Mouse (Mus musculus) embryonic facial prominence, embryonic 15.5 days (tissue): ENCODE measurements around the gene Rtp4. TPM values are rescaled to one million over a fixed set of nuclear protein-coding genes. Genes with fewer than 3 reads are reported as not detected.

ENCODE experiments used
- ATAC-seq: fragments of 200-750 bp; cut with Nextera tagmentation; 2 replicates; pipeline ENCODE4 v1.8.0; 2017; ENCODE audit warnings: low read depth, moderate TSS enrichment; ENCODE audit not compliant: insufficient number of reproducible peaks, low FRiP score, low TSS enrichment
- H3K27ac ChIP-seq: fragments of 300-500 bp; sonication (generic); replicated peaks from 2 replicates; pipeline ENCODE4 v1.5.1; 2015; ENCODE audit warnings: mild to moderate bottlenecking, inconsistent platforms
- H3K27me3 ChIP-seq: fragments of 300-500 bp; sonication (generic); 2 replicates; pipeline ENCODE4 v1.6.1; 2015; ENCODE audit warnings: inconsistent platforms
- H3K36me3 ChIP-seq: fragments of 300-500 bp; sonication (generic); 2 replicates; pipeline ENCODE4 v1.6.1; 2015; ENCODE audit warnings: mild to moderate bottlenecking, inconsistent platforms
- H3K4me1 ChIP-seq: fragments of 300-500 bp; sonication (generic); 2 replicates; pipeline ENCODE4 v1.6.1; 2015; ENCODE audit warnings: inconsistent platforms
- H3K4me2 ChIP-seq: fragments of 300-500 bp; sonication (generic); replicated peaks from 2 replicates; pipeline ENCODE4 v1.6.1; 2015; ENCODE audit warnings: mild to moderate bottlenecking, inconsistent platforms
- H3K4me3 ChIP-seq: fragments of 300-500 bp; sonication (generic); replicated peaks from 2 replicates; pipeline ENCODE4 v1.5.1; 2015; ENCODE audit warnings: mild to moderate bottlenecking, inconsistent platforms
- H3K9ac ChIP-seq: fragments of 300-500 bp; sonication (generic); 2 replicates; pipeline ENCODE4 v1.6.1; 2015; ENCODE audit warnings: inconsistent platforms
- H3K9me3 ChIP-seq: fragments of 300-500 bp; sonication (generic); replicated peaks from 2 replicates; pipeline ENCODE4 v1.6.1; 2016; ENCODE audit warnings: inconsistent platforms
- WGBS: fragments of 180-500 bp; shearing (Covaris S2); methylation state at CpG from one replicate; pipeline ENCODE4 v1.1.7; 2015; 5-methylcytosine and 5-hydroxymethylcytosine counted together
- polyA plus RNA-seq: library from polyadenylated mRNA; unstranded; fragments of >200 nt; fragmentation: Nextera tagmentation; extraction: Ambion mirVana; gene quantifications from 2 replicates; pipeline ENCODE4 v1.2.1, GENCODE M21; 2015

Gene Rtp4
- polyA plus RNA-seq, 1 experiment from 2014 or later = 9.8 TPM

DNA sequence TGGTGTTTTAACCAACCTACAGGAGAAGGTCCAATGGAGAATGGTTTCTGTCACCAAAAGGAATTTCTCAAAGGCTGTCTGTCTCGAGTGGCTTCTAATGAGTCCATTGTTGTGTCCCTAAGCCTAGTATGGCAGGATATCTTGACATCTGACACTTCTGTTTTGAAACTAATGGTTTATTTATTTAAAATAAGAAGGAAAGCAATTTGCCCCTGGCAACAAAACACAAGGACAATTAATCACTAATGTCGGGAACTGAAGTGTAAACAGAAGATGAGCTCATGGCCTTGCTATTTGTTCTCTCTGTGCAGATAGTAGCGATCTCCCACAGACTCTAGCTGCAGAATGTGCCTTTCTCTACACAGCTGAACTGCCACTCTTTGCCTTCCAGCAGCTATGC, 22.7 kb upstream of the Rtp4 start:
- H3K27ac ChIP-seq = no peak overlapping the region
- H3K9me3 ChIP-seq = no peaks in the 10 kb centered on the region
- no peaks in the 10 kb centered on the region for H3K4me1 ChIP-seq
- no peak overlapping the region for H3K4me3 ChIP-seq
- WGBS = 16% methylated on average over 3 of the region's 3 CpGs
- no peak for ATAC-seq
- H3K4me2 ChIP-seq = no peak overlapping the region
- no peaks in the 10 kb centered on the region for H3K36me3 ChIP-seq
- H3K27me3 ChIP-seq = no peaks in the 10 kb centered on the region
- H3K9ac ChIP-seq = no peak overlapping the region

DNA sequence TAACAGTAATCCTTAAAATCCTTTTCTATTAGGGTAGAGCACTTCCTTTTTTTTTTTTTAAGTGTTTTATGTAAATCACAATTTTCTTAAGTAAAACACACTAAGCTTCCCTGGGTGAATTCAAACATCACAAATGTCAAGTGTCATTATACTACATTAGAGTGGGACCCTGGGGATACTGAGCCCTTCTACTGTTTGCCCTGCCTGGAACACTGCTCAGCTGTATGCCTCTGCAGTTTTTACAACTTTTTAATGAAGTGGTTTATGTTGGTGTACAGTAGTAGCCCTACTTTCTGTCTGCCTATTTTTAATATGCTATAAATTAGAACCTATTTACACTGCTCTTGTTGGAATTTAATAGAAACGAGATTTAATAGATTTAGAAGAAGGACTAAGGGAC, 22.2 kb upstream of the Rtp4 start:
- Histone ChIP-seq H3K27me3 (no peaks in the 10 kb centered on the region), H3K27ac (no peak overlapping the region), H3K4me1 (no peaks in the 10 kb centered on the region), H3K9me3 (no peaks in the 10 kb centered on the region), H3K4me2 (no peak overlapping the region), H3K4me3 (no peak overlapping the region), H3K9ac (no peak overlapping the region), H3K36me3 (no peaks in the 10 kb centered on the region)
- ATAC-seq = no peak
- WGBS = 64% methylated on average over 1 of the region's 1 CpGs

DNA sequence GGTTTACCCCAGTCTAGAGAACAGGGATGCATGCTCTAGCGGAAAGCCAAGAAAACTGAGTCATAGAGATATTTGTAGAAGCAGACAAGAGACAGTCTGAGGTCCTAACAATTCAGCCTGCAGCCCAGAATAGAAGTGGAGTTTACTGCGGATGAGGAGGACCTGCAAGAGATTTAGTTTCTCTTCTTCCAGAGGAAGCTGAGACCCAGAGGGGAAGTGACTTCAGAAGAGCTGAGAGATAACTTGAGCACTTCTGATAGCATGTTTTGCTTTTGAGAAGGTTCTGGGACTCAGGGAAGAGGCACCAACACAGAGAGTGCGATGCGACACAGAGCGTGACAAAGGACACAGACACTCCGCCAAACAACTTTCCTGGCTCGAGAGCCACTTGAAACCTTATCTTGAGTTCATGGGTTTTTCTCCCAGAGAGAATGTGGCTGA, 21.4 kb upstream of the Rtp4 start:
- Histone ChIP-seq H3K9ac (no peak overlapping the region), H3K27ac (no peak overlapping the region), H3K4me3 (no peak overlapping the region), H3K4me2 (no peak overlapping the region), H3K27me3 (no peaks in the 10 kb centered on the region), H3K36me3 (no peaks in the 10 kb centered on the region), H3K9me3 (no peaks in the 10 kb centered on the region), H3K4me1 (no peaks in the 10 kb centered on the region)
- ATAC-seq = no peak
- WGBS = 63% methylated on average over 7 of the region's 7 CpGs

- Histone ChIP-seq H3K4me2 (no peak overlapping the region), H3K4me1 (0 out of 2 replicates have a peak, but pooled peaks cover 5% of the 10 kb centered on the region), H3K27ac (no peak overlapping the region), H3K27me3 (no peaks in the 10 kb centered on the region), H3K9me3 (no peaks in the 10 kb centered on the region), H3K9ac (no peak overlapping the region), H3K36me3 (no peaks in the 10 kb centered on the region), H3K4me3 (no peak overlapping the region)
- WGBS = 82% methylated on average over 5 of the region's 5 CpGs
- ATAC-seq = no peak
Observed at GRCm38 (mm10) chr16:23500558-23500957, 19.5 kb upstream of the Rtp4 start.

DNA sequence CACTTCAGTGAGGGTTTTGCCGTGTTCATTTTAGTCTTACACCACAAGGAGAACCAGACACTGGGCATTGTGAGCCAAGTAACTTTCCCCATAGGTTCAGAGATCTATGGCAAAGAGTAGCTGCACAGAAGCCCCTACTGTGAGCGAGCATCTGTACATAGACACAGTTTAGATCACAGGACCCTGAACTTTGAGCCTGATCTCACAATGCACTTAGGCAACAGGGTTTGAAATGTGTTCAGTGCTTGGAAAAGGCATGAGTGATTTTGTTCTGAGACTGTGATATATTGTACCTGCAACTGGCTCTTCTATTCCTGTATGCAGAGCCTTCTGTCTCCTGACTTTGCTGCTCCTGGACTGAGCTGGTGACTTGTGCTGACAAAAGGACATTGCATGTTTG, 18.8 kb upstream of the Rtp4 start:
- H3K27me3 ChIP-seq = no peaks in the 10 kb centered on the region
- no peaks in the 10 kb centered on the region for H3K9me3 ChIP-seq
- H3K4me1 ChIP-seq = peaks cover 10% of the 10 kb centered on the region; the same call in 1 of the 2 replicates
- 84% methylated on average over 2 of the region's 2 CpGs for WGBS
- H3K4me3 ChIP-seq = no peak overlapping the region
- no peak for ATAC-seq
- no peak overlapping the region for H3K27ac ChIP-seq
- H3K9ac ChIP-seq = no peak overlapping the region
- H3K36me3 ChIP-seq = no peaks in the 10 kb centered on the region
- no peak overlapping the region for H3K4me2 ChIP-seq

DNA sequence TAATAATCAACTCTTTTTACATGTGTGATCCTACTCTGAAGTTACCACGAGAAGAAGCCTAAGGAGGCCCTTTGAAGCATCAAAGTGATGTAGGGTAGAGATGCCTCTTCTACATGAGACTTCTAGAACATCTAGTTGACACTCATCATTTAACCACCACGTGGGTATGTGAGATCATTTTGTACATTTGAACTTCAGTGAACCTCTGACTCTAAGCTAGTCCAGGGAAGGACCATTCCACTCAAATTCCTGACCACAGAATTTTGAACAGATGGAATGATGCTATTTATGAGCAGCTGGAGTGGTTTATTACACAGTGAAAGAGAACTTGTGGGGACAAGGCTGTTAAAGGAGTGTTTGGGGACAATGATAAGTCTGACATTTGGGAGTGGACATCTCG, 17.6 kb upstream of the Rtp4 start:
- Histone ChIP-seq H3K4me2 (no peak overlapping the region), H3K27me3 (no peaks in the 10 kb centered on the region), H3K4me1 (peaks cover 10% of the 10 kb centered on the region; the same call in 1 of the 2 replicates), H3K36me3 (no peaks in the 10 kb centered on the region), H3K4me3 (no peak overlapping the region), H3K9me3 (no peaks in the 10 kb centered on the region), H3K27ac (no peak overlapping the region), H3K9ac (no peak overlapping the region)
- WGBS = 68% methylated on average over 3 of the region's 3 CpGs
- no peak for ATAC-seq

DNA sequence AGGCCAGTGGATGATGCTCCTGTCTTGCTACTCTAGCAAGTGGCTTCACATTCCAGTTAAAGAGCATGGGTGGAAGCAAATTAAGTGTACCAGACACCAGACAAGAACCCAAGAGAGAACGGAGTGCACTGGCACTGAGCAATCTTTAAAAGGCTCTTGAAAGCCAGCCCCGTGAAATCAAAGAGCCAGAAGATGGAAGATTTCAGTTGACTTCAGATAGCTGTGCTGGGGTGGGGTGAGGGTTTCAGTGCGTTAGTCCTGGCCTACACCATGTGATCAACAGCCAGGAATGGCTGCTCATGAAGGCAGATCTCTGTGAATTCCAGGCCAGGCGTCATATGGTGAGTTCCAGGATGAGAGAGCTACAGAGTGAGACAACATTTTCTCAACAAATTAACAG, 16.7 kb upstream of the Rtp4 start:
- Histone ChIP-seq H3K9me3 (no peaks in the 10 kb centered on the region), H3K4me3 (no peak overlapping the region), H3K27me3 (no peaks in the 10 kb centered on the region), H3K36me3 (no peaks in the 10 kb centered on the region), H3K27ac (no peak overlapping the region), H3K4me2 (no peak overlapping the region), H3K9ac (no peak overlapping the region), H3K4me1 (peaks cover 10% of the 10 kb centered on the region; the same call in 1 of the 2 replicates)
- ATAC-seq = no peak
- 69% methylated on average over 4 of the region's 4 CpGs for WGBS

GRCm38 (mm10) chr16:23504320-23504744, 15.8 kb upstream of the Rtp4 start:
- H3K27ac ChIP-seq = no peak overlapping the region
- H3K27me3 ChIP-seq = no peaks in the 10 kb centered on the region
- ATAC-seq = no peak
- H3K36me3 ChIP-seq = no peaks in the 10 kb centered on the region
- WGBS = 42% methylated on average over 3 of the region's 3 CpGs
- no peak overlapping the region for H3K4me3 ChIP-seq
- H3K9me3 ChIP-seq = no peaks in the 10 kb centered on the region
- no peak overlapping the region for H3K9ac ChIP-seq
- H3K4me1 ChIP-seq = peaks cover 10% of the 10 kb centered on the region; the same call in 1 of the 2 replicates
- no peak overlapping the region for H3K4me2 ChIP-seq

- no peak overlapping the region for H3K4me2 ChIP-seq
- H3K27ac ChIP-seq = no peak overlapping the region
- no peak overlapping the region for H3K4me3 ChIP-seq
- no peaks in the 10 kb centered on the region for H3K27me3 ChIP-seq
- H3K9ac ChIP-seq = no peak overlapping the region
- peaks cover 10% of the 10 kb centered on the region; the same call in 1 of the 2 replicates for H3K4me1 ChIP-seq
- H3K36me3 ChIP-seq = no peaks in the 10 kb centered on the region
- 50% methylated on average over 11 of the region's 11 CpGs for WGBS
- no peak for ATAC-seq
- H3K9me3 ChIP-seq = no peaks in the 10 kb centered on the region
Observed at GRCm38 (mm10) chr16:23505904-23506687, 14.0 kb upstream of the Rtp4 start.

DNA sequence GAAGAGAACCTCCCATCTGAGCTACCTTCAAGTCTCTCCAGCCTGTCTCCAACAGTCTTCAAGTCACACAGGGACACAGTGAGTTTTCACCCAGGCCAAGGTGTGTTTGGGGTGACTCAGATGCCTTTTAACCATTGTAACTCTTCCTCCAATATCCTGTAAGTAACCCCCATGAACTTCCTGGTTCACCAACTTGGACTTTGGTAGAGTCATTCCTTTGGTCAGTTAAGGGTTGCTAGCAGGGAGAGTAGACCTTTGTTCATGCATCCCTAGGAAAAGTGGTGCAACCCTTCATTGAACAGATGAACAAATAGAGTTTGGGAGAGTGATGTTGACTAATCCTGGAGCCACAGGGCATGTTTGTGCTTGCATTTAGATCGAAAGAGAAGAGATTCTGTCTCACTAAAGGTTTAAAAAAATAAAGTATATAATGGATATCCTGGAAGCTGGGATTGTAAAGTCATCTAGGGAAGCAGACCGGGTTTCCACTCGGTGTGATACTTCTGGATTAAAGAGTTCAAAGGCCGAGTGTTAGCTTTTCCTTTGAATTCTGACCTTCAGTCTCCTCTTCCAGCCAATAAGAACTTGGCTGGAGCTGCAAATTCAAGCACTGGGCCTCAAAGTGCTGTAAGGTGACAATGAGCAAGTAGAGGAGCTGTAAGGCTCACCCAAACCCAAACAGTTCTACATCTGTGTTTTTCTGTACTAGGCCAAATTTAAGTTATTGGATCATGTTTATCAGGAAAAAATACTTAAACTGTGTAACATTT, 8.7 kb upstream of the Rtp4 start:
- H3K9me3 ChIP-seq = no peaks in the 10 kb centered on the region
- no peak overlapping the region for H3K9ac ChIP-seq
- H3K27ac ChIP-seq = no peak overlapping the region
- H3K4me2 ChIP-seq = no peak overlapping the region
- H3K27me3 ChIP-seq = no peaks in the 10 kb centered on the region
- WGBS = 71% methylated on average over 4 of the region's 4 CpGs
- H3K4me1 ChIP-seq = peaks cover 4% of the 10 kb centered on the region
- H3K4me3 ChIP-seq = no peak overlapping the region
- no peaks in the 10 kb centered on the region for H3K36me3 ChIP-seq
- ATAC-seq = no peak

DNA sequence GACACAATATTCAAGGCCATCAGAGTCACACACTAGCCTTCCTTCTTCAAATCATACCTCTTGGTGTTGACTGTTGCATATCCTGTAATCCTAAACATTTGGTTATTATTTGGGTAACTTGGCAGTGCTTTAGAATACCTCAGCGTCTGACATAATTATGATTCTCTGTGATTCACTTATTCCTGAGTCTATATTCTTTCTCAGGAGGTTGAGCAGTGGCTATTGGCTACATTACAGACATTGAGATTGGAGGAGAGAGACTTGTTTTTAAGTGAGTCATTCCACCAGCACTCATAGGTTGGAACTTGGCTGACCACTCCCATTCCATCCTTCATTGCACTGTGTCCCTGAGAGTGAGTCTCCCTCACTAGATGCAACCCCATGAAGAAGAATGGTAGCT, 6.7 kb upstream of the Rtp4 start:
- 65% methylated on average over 1 of the region's 1 CpGs for WGBS
- H3K4me2 ChIP-seq = no peak overlapping the region
- H3K36me3 ChIP-seq = no peaks in the 10 kb centered on the region
- H3K4me1 ChIP-seq = peaks cover 12% of the 10 kb centered on the region
- no peaks in the 10 kb centered on the region for H3K27me3 ChIP-seq
- no peak overlapping the region for H3K9ac ChIP-seq
- no peak for ATAC-seq
- H3K27ac ChIP-seq = no peak overlapping the region
- no peak overlapping the region for H3K4me3 ChIP-seq
- H3K9me3 ChIP-seq = no peaks in the 10 kb centered on the region
